ENCODE assay signal across 37 mouse cellular contexts in genomic region chr1:42948486-42948885, GRCm38 (mm10). TPM values are rescaled to one million over a fixed set of nuclear protein-coding genes. Genes with fewer than 3 reads are reported as not detected.
"Had no signal": no experiment of that assay in that cellular context is flagged by ENCODE, and none has a peak within 500 bp of the region (broad histone marks: within the 10 kb centered on the region; RNA-seq: fewer than 3 reads in every experiment).

No protein-coding gene starts in this region.

- H3K4me3 ChIP-seq: limb, embryonic 10.5 days; limb, embryonic 12.5 days; limb, embryonic 13.5 days; limb, embryonic 15.5 days; liver, embryonic 12.5 days; liver, embryonic 13.5 days; liver, embryonic 15.5 days; lung, embryonic 15.5 days; megakaryocyte, embryonic 14.5 days; midbrain, embryonic 10.5 days; midbrain, embryonic 12.5 days; midbrain, embryonic 13.5 days; midbrain, embryonic 15.5 days; myocyte; neural tube, embryonic 12.5 days; neural tube, embryonic 13.5 days had no signal

- H3K27ac ChIP-seq: limb, embryonic 10.5 days; limb, embryonic 12.5 days; limb, embryonic 13.5 days; limb, embryonic 15.5 days; liver, embryonic 12.5 days; liver, embryonic 13.5 days; liver, embryonic 14.5 days; liver, embryonic 15.5 days; lung, embryonic 15.5 days; macrophage; midbrain, embryonic 10.5 days; midbrain, embryonic 12.5 days; midbrain, embryonic 13.5 days; midbrain, embryonic 15.5 days; neural tube, embryonic 12.5 days; neural tube, embryonic 13.5 days had no signal

- H3K9me3 ChIP-seq: limb, embryonic 10.5 days; limb, embryonic 12.5 days; limb, embryonic 13.5 days; limb, embryonic 15.5 days; liver, embryonic 12.5 days; liver, embryonic 13.5 days; liver, embryonic 15.5 days; lung, embryonic 15.5 days; megakaryocyte, embryonic 14.5 days; midbrain, embryonic 10.5 days; midbrain, embryonic 12.5 days; midbrain, embryonic 13.5 days; midbrain, embryonic 15.5 days; neural tube, embryonic 12.5 days; neural tube, embryonic 13.5 days had no signal

- H3K27me3 ChIP-seq: limb, embryonic 12.5 days; limb, embryonic 13.5 days; limb, embryonic 15.5 days; lung, embryonic 15.5 days; midbrain, embryonic 12.5 days; midbrain, embryonic 13.5 days; midbrain, embryonic 15.5 days; neural tube, embryonic 12.5 days; neural tube, embryonic 13.5 days had no signal

- H3K9ac ChIP-seq: limb, embryonic 12.5 days; limb, embryonic 13.5 days; limb, embryonic 15.5 days; liver, embryonic 12.5 days; liver, embryonic 13.5 days; liver, embryonic 14.5 days; liver, embryonic 15.5 days; liver, postnatal 0 days; lung, embryonic 14.5 days; lung, embryonic 15.5 days; midbrain, embryonic 12.5 days; midbrain, embryonic 13.5 days; midbrain, embryonic 15.5 days; neural tube, embryonic 12.5 days; neural tube, embryonic 13.5 days had no signal

- ATAC-seq: liver, embryonic 12.5 days; liver, postnatal 0 days; lung, postnatal 0 days; midbrain, embryonic 13.5 days; midbrain, embryonic 15.5 days; midbrain, embryonic 16.5 days had no signal

- H3K4me1 ChIP-seq: limb, embryonic 13.5 days; liver, embryonic 12.5 days; liver, embryonic 13.5 days; liver, embryonic 15.5 days; midbrain, embryonic 12.5 days; midbrain, embryonic 13.5 days; midbrain, embryonic 15.5 days; neural tube, embryonic 12.5 days had no signal

- H3K4me2 ChIP-seq: limb, embryonic 12.5 days; limb, embryonic 13.5 days; limb, embryonic 15.5 days; liver, embryonic 11.5 days; liver, embryonic 12.5 days; liver, embryonic 13.5 days; liver, embryonic 15.5 days; lung, embryonic 14.5 days; lung, embryonic 15.5 days; midbrain, embryonic 11.5 days; midbrain, embryonic 12.5 days; midbrain, embryonic 13.5 days; midbrain, embryonic 15.5 days; neural tube, embryonic 12.5 days; neural tube, embryonic 13.5 days had no signal

- H3K36me3 ChIP-seq: limb, embryonic 10.5 days; limb, embryonic 12.5 days; limb, embryonic 13.5 days; limb, embryonic 15.5 days; liver, embryonic 12.5 days; liver, embryonic 13.5 days; liver, embryonic 15.5 days; lung, embryonic 15.5 days; midbrain, embryonic 10.5 days; midbrain, embryonic 12.5 days; midbrain, embryonic 13.5 days; midbrain, embryonic 15.5 days; neural tube, embryonic 12.5 days; neural tube, embryonic 13.5 days had no signal

- DNase-seq: left cerebral cortex, postnatal 4 days; liver; liver, embryonic 13.5 days; liver, postnatal 0 days; lung, adult 18-20 months; lung, adult 2 months; lung, embryonic 14.5 days; lung, postnatal 10 days; lung, postnatal 14 days; lung, postnatal 36 days; lung, postnatal 4 days; midbrain, embryonic 14.5 days had no signal

RNA-seq across cellular contexts. Expression of gene Gpr45, which starts 4.2 kb away (rescaled TPM):
- total RNA-seq: liver, adult 2 months; megakaryocyte, adult 5-6 weeks; megakaryocyte-erythroid progenitor cell, adult 5-6 weeks; monocyte, adult 5-6 weeks had no signal
- polyA plus RNA-seq: liver, adult 2 months; macrophage; myocyte had no signal
